Mouse (Mus musculus) embryonic facial prominence, embryonic 15.5 days (tissue): ENCODE measurements around the gene Cbx2. TPM values are rescaled to one million over a fixed set of nuclear protein-coding genes. Genes with fewer than 3 reads are reported as not detected.

Experiments used
- ATAC-seq: fragments of 200-750 bp; cut with Nextera tagmentation; 2 replicates; pipeline ENCODE4 v1.8.0; 2017; ENCODE audit warnings: low read depth, moderate TSS enrichment; ENCODE audit not compliant: insufficient number of reproducible peaks, low FRiP score, low TSS enrichment
- H3K27ac ChIP-seq: fragments of 300-500 bp; sonication (generic); replicated peaks from 2 replicates; pipeline ENCODE4 v1.5.1; 2015; ENCODE audit warnings: mild to moderate bottlenecking, inconsistent platforms
- H3K27me3 ChIP-seq: fragments of 300-500 bp; sonication (generic); 2 replicates; pipeline ENCODE4 v1.6.1; 2015; ENCODE audit warnings: inconsistent platforms
- H3K36me3 ChIP-seq: fragments of 300-500 bp; sonication (generic); 2 replicates; pipeline ENCODE4 v1.6.1; 2015; ENCODE audit warnings: mild to moderate bottlenecking, inconsistent platforms
- H3K4me1 ChIP-seq: fragments of 300-500 bp; sonication (generic); 2 replicates; pipeline ENCODE4 v1.6.1; 2015; ENCODE audit warnings: inconsistent platforms
- H3K4me2 ChIP-seq: fragments of 300-500 bp; sonication (generic); replicated peaks from 2 replicates; pipeline ENCODE4 v1.6.1; 2015; ENCODE audit warnings: mild to moderate bottlenecking, inconsistent platforms
- H3K4me3 ChIP-seq: fragments of 300-500 bp; sonication (generic); replicated peaks from 2 replicates; pipeline ENCODE4 v1.5.1; 2015; ENCODE audit warnings: mild to moderate bottlenecking, inconsistent platforms
- H3K9ac ChIP-seq: fragments of 300-500 bp; sonication (generic); 2 replicates; pipeline ENCODE4 v1.6.1; 2015; ENCODE audit warnings: inconsistent platforms
- H3K9me3 ChIP-seq: fragments of 300-500 bp; sonication (generic); replicated peaks from 2 replicates; pipeline ENCODE4 v1.6.1; 2016; ENCODE audit warnings: inconsistent platforms
- WGBS: fragments of 180-500 bp; shearing (Covaris S2); methylation state at CpG from one replicate; pipeline ENCODE4 v1.1.7; 2015; 5-methylcytosine and 5-hydroxymethylcytosine counted together
- polyA plus RNA-seq: library from polyadenylated mRNA; unstranded; fragments of >200 nt; fragmentation: Nextera tagmentation; extraction: Ambion mirVana; gene quantifications from 2 replicates; pipeline ENCODE4 v1.2.1, GENCODE M21; 2015

Gene Cbx2
- 35.2 and 37.0 TPM in 2 replicates for polyA plus RNA-seq

DNA sequence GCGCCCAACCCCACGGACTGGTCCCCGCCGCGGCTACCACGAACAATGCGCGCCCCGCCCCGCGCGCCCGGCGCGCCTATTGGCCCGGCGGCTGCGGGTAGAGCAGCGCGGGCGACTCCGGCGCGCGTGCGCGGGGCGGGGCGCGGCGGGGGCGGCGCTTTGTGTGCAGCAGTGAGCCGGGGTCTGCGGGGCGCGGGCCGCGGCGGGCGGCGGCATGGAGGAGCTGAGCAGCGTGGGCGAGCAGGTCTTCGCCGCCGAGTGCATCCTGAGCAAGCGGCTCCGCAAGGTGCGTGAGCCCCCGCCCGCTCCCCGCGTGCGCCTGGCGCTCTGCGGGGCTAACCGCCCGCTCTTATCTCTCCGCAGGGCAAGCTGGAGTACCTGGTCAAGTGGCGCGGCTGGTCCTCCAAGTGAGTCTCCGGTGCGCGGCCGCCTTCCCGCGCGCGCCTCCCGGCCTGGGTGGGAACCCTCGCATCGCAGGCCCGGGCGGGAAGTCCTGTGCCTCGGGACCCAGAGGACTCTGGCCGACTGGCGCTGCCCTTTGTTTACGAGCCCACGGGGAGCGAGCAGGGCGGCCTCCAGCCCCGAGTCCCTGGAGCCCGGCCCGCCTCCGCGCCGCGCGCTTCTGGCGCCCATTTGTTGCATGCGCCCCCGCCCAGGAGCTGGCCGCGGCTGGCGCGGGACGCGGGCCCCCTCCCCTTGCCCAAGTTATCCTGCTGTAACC is at the start of gene Cbx2:
TSS of gene Cbx2 (plus strand) at position 68 of the 721 bp plus-strand sequence.
- under 1% methylated on average over 90 of the region's 99 CpGs for WGBS

DNA sequence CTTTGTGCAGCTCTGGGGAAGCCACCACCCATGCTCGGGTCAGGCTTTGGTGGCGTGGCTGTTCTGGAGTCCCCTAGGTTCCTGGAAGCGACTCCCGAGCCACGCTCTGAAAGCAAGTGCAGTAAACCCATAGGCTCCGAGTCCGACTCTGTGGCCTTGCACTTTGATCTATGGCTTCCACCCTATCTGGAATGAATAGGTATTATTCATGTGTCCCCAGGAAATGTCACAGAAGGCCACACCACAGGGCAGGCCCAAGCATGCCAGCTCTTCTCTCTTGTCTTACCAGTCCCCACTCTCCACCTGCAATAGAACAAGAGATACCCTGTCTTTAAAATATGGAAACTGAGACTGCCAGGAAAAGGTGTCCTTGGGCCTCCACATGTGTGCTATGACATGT is 48.4 kb upstream of the Cbx2 start:
- no peak overlapping the region for H3K4me3 ChIP-seq
- H3K4me2 ChIP-seq, result no peak overlapping the region
- H3K9me3 ChIP-seq, result no peaks in the 10 kb centered on the region
- no peak for ATAC-seq
- WGBS, result 73% methylated on average over 7 of the region's 7 CpGs
- H3K36me3 ChIP-seq, result no peaks in the 10 kb centered on the region
- H3K9ac ChIP-seq, result no peak overlapping the region
- peaks cover 31% of the 10 kb centered on the region for H3K27me3 ChIP-seq
- 0 out of 2 replicates have a peak, but pooled peaks cover 5% of the 10 kb centered on the region for H3K4me1 ChIP-seq
- no peak overlapping the region for H3K27ac ChIP-seq

More for the DNA sequence above, at the start of gene Cbx2:
- peaks cover 44% of the 10 kb centered on the region for H3K4me1 ChIP-seq
- H3K9me3 ChIP-seq, result no peaks in the 10 kb centered on the region
- peak within 1 kb of the TSS; percentile 92 for H3K27ac ChIP-seq
- peak within 1 kb of the TSS; percentile 96 for H3K4me3 ChIP-seq
- peak; percentile 89 for ATAC-seq
- peak within 1 kb of the TSS; percentile 77 for H3K4me2 ChIP-seq
- peaks cover 19% of the 10 kb centered on the region for H3K36me3 ChIP-seq
- H3K27me3 ChIP-seq, result no peaks in the 10 kb centered on the region
- H3K9ac ChIP-seq, result peak within 1 kb of the TSS; percentile 85

DNA sequence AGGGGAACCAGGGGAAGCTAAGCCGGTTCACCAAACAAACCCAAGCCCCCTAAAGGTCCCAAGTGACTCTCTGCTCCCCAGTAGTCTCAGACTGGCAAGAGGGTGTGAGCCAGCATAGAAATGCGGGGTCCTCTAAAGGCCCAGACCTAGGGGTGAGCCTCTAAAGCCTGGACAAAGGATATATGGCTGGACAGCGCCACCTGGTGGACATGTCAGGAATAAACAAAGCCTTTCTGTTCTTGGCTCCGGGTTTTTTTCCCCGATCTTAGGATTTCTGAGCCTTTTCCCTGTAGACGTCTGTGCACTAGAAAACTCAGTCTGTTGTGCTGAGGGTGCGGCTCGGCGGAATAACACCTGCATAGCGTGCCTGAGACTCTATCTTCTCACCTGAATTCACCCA is 47.3 kb upstream of the Cbx2 start:
- ATAC-seq, result no peak
- Histone ChIP-seq H3K4me1 (0 out of 2 replicates have a peak, but pooled peaks cover 5% of the 10 kb centered on the region), H3K4me3 (no peak overlapping the region), H3K9me3 (no peaks in the 10 kb centered on the region), H3K36me3 (no peaks in the 10 kb centered on the region), H3K27me3 (peaks cover 32% of the 10 kb centered on the region), H3K9ac (no peak overlapping the region), H3K4me2 (peak overlapping the region; percentile 18; the same call in 1 of the 2 replicates), H3K27ac (no peak overlapping the region)
- WGBS, result 3% methylated on average over 10 of the region's 10 CpGs

DNA sequence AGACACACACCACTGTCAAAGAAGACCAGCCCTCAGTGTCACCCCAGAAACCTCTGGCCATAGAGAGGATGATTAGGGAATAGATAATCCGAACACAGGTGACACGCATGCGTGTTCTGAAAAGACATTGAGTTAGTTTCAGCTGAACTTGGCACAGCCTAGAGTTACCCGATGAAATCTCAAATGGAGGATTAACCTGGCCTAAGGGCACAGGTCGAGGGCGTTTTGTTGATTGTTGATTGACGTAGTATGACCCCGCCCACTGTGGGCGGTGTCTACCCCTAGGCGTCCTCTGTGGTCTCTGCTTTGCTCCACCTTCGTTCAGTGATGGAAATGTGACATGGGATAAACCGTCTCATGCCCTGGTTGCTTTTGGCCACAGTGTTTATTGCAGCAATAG is 46.8 kb upstream of the Cbx2 start:
- Histone ChIP-seq H3K36me3 (no peaks in the 10 kb centered on the region), H3K4me1 (0 out of 2 replicates have a peak, but pooled peaks cover 5% of the 10 kb centered on the region), H3K4me2 (peak overlapping the region; percentile 18; the same call in 1 of the 2 replicates), H3K27me3 (peaks cover 32% of the 10 kb centered on the region), H3K9ac (no peak overlapping the region), H3K27ac (no peak overlapping the region), H3K9me3 (no peaks in the 10 kb centered on the region), H3K4me3 (no peak overlapping the region)
- ATAC-seq, result no peak
- WGBS, result 13% methylated on average over 12 of the region's 12 CpGs

DNA sequence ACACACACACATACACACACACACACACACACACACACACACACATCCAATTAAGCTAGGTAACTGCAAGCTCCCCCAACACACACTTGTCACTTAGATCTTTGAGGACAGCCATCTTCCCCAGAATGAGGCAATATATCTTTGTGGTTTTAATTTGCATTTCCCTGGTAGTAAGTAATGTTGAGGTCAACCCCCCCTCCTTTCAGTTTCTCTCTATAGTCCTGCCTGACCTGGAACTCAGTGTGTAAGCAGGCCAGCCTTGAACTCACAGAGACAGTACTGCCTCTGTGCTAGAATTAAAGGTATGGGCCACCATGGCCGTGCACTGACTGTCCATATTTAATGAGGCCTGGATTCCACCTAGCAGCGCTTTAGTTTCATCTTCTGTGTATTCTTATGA is 42.4 kb upstream of the Cbx2 start:
- Histone ChIP-seq H3K9ac (no peak overlapping the region), H3K4me2 (no peak overlapping the region), H3K36me3 (no peaks in the 10 kb centered on the region), H3K27ac (no peak overlapping the region), H3K4me1 (0 out of 2 replicates have a peak, but pooled peaks cover 5% of the 10 kb centered on the region), H3K4me3 (no peak overlapping the region), H3K27me3 (peaks cover 17% of the 10 kb centered on the region), H3K9me3 (no peaks in the 10 kb centered on the region)
- ATAC-seq, result no peak
- 74% methylated on average over 2 of the region's 2 CpGs for WGBS

DNA sequence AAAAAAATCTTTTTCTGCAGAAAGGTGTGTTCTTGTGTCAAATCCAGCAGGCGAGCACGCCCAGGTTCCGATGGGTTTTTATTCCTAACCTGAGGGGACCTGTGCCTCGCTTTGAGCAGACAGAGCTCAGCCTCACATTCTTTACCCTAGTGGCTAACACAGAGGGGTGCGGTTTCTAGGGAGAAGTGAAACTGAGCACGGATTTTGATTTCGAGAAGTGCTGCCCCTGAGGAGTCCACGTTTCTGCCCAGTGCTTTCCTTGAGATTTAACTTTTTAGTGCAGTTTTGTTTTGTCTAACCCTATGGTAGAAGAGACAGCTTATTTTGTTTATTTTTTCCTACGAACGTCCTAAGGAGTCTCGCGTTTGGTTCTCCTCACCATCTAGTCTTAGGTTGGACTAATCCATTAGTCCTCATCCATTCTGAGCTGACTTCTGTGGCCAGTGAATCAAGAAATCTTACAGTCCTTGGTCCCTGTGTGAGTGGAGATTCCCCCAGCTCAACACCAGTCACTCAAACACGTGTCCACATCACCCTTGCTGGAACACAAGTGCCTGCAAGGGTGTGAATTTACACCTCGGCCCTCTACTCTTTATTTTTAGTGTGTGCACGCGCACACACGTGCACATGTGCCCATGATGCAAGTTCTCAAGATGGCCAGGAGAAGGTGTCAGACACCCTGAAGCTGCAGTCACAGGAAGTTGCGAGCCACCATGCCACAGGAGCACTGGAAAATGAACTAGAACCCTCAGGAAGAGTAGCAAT is 41.6 kb upstream of the Cbx2 start:
- ATAC-seq, result no peak
- H3K4me2 ChIP-seq, result no peak overlapping the region
- WGBS, result 59% methylated on average over 18 of the region's 18 CpGs

DNA sequence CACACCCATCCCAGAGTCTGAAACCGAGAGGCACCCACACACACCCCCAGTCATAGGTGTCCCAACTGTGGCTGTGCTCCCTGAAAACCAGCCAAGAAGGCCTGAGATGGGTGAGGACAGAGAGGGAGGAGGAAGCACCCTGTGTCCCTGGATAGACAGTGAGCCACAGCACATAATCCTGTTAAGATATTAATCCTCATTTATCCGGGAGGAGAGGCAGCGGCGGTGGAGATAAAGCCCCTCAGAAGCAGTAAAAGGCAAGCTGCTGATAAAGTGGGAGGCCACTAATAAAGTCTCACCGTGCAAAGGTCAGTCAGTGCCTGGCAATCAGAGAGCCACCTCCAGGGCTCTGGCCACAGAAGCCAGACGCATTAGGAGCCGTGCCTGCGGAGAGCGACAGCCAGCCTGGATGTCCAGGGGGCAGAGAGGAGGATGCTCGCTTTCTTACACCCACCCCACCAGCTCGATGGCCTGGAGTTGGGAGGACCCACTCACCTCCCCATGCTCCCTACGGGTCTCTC is 40.1 kb upstream of the Cbx2 start:
- H3K4me1 ChIP-seq, result no peaks in the 10 kb centered on the region
- no peaks in the 10 kb centered on the region for H3K36me3 ChIP-seq
- WGBS, result 56% methylated on average over 12 of the region's 12 CpGs
- H3K4me3 ChIP-seq, result no peak overlapping the region
- H3K27ac ChIP-seq, result no peak overlapping the region
- no peak overlapping the region for H3K9ac ChIP-seq
- H3K9me3 ChIP-seq, result no peaks in the 10 kb centered on the region
- no peak overlapping the region for H3K4me2 ChIP-seq
- no peak for ATAC-seq
- H3K27me3 ChIP-seq, result peaks cover 14% of the 10 kb centered on the region

More for the DNA sequence above, 41.6 kb upstream of the Cbx2 start:
- Histone ChIP-seq H3K9ac (no peak overlapping the region), H3K9me3 (no peaks in the 10 kb centered on the region), H3K27ac (no peak overlapping the region), H3K4me3 (no peak overlapping the region), H3K27me3 (peaks cover 14% of the 10 kb centered on the region), H3K4me1 (no peaks in the 10 kb centered on the region), H3K36me3 (no peaks in the 10 kb centered on the region)

DNA sequence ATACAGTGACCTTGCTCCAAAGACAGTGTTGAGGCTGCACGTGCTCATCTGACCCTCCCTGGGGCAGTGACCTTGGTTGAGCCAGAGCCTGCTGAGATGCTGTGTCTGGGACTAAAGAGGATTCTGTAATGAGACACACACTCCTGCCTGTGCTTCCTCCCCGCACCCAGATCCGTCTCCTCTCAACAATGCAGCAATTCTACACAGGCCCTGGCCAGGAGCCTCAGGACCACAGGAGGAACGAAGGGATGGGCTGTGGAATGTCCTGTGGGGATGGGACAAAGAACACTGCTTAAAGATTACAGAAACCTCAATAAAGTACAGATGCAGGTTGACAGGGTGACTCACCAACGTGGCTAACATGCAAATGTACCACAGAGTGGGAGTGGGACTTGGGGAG is 37.2 kb upstream of the Cbx2 start:
- Histone ChIP-seq H3K4me1 (no peaks in the 10 kb centered on the region), H3K27me3 (no peaks in the 10 kb centered on the region), H3K36me3 (no peaks in the 10 kb centered on the region), H3K4me2 (no peak overlapping the region), H3K9ac (no peak overlapping the region), H3K4me3 (no peak overlapping the region), H3K27ac (no peak overlapping the region), H3K9me3 (no peaks in the 10 kb centered on the region)
- 26% methylated on average over 5 of the region's 5 CpGs for WGBS
- ATAC-seq, result no peak

DNA sequence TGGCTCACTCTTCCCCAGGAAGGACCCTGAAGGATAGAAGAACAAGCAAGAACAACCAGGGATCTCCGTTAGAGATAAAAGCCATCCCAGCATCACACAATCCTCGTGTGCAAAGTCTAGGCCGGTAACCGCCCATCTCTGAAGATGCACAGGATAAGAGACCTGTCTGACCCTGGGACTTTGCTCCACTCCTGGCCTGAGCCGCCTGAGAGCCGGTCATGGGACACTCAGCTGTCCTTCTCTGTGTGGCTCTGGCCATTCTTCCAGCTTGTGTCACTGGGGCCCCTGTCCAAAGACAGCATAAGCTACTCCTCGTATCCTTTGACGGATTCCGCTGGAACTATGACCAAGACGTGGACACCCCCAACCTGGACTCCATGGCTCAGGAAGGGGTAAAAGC is 34.8 kb upstream of the Cbx2 start, which contains the start of gene Enpp7:
TSS of gene Enpp7 (plus strand) at position 190 of the 400 bp plus-strand sequence.
- H3K27ac ChIP-seq, result no peak within 1 kb of the TSS
- H3K27me3 ChIP-seq, result no peaks in the 10 kb centered on the region
- 84% methylated on average over 10 of the region's 10 CpGs for WGBS
- H3K36me3 ChIP-seq, result no peaks in the 10 kb centered on the region
- H3K4me2 ChIP-seq, result no peak within 1 kb of the TSS
- H3K9ac ChIP-seq, result no peak within 1 kb of the TSS
- no peaks in the 10 kb centered on the region for H3K4me1 ChIP-seq
- ATAC-seq, result no peak
- no peaks in the 10 kb centered on the region for H3K9me3 ChIP-seq
- no peak within 1 kb of the TSS for H3K4me3 ChIP-seq

DNA sequence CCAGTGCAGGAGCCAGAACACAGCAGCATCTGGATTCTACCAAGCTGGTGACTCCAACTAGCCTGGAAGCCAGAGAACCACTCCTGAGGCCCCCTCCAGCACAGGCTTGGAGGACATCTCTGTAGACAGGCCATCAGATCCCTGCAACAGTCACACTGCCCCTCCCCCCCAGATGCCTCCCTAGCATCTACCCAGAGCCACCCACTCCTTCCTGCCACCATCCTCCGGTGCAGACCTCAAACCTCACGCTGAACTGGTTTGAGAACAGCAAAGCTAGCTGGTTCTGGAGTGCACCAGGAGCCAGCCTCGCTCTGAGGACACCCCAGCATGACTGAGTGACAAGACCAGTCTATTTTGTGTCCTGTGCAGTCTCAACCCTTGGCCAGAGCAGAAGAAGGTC is 30.0 kb upstream of the Cbx2 start:
- no peaks in the 10 kb centered on the region for H3K27me3 ChIP-seq
- H3K4me3 ChIP-seq, result no peak overlapping the region
- peaks cover 12% of the 10 kb centered on the region; the same call in 1 of the 2 replicates for H3K4me1 ChIP-seq
- no peaks in the 10 kb centered on the region for H3K36me3 ChIP-seq
- no peak overlapping the region for H3K4me2 ChIP-seq
- no peak overlapping the region for H3K27ac ChIP-seq
- WGBS, result 64% methylated on average over 3 of the region's 3 CpGs
- H3K9me3 ChIP-seq, result no peaks in the 10 kb centered on the region
- ATAC-seq, result no peak
- no peak overlapping the region for H3K9ac ChIP-seq

DNA sequence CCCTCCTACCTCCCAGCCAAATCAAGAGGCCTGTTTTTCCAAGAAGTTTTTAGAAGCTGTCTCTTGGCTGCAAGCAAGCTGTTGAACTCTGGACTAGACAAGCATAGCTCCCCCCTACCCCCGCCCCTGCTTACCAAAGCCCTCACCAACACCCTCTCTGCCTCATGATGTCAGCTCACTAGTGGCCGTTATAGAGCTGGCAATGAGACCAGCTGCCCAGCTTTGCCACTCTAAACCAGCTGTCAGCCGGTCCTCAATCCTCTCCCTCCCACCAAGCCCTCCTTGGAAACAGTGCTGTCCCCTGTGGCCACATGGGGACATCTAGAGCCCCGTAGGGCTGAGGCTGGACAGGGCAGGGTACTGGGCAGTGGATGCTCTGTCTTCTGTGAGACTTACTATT is 27.3 kb upstream of the Cbx2 start:
- Histone ChIP-seq H3K27me3 (peaks cover 17% of the 10 kb centered on the region), H3K9me3 (no peaks in the 10 kb centered on the region), H3K9ac (no peak overlapping the region), H3K4me1 (peaks cover 29% of the 10 kb centered on the region), H3K4me3 (no peak overlapping the region), H3K27ac (no peak overlapping the region), H3K36me3 (no peaks in the 10 kb centered on the region), H3K4me2 (no peak overlapping the region)
- no peak for ATAC-seq
- 34% methylated on average over 4 of the region's 4 CpGs for WGBS
